ENCODE assay signal across 8 mouse cellular contexts in the genomic region with DNA sequence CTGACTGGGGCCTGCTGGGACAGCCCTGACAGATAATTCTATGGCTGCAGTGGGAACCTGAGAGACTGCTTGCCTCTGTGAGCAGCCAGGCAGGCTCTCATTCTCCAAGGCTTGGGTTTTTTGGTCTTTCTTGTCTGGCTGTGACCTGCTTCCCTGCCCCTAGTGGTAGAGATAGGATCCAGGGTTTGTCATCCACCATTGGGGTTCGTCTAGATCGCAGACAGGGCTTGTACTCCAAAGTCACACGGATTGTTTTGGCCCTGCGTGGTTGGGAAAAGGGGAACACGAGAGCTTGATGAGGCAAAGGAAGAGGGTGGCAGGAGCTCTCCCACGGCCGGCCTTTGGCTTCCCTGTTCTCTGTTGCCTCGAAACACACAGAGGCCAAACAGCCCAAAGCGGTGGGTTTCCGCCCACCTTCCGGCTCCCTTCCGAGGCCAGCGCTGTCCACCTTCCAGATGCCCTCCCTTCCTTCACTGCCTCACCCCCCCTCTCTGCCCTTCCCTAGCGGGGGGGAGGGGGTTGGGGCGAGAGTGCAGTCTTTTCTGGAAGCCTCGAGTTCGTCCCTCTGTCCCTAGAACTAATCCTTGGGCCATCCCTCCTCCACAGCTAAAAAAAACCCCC. TPM values are rescaled to one million over a fixed set of nuclear protein-coding genes. Genes with fewer than 3 reads are reported as not detected.
DNase-seq lines count a peak whose midpoint lies in the region; ATAC-seq and TF ChIP-seq lines count a peak whose summit lies in the region.

No protein-coding gene starts in this region.

- no peak for DNase-seq in forebrain, postnatal 0 days
- DNase-seq in forebrain, embryonic 11.5 days (ENCODE audit: low spot score) = no peak
- DNase-seq in testis, postnatal 10 days (ENCODE audit: low spot score) = peak; percentile 45
- DNase-seq in testis, postnatal 14 days (ENCODE audit: low spot score) = no peak
- DNase-seq in kidney, postnatal 0 days (ENCODE audit: low spot score) = peak; percentile 69
- no peak for DNase-seq in stomach, postnatal 0 days (ENCODE audit: low spot score)
- DNase-seq in left cerebral cortex, postnatal 25 days (ENCODE audit: low spot score in 2 of 2) = no peak
- no peak for DNase-seq in right cerebral cortex, adult 2 months (ENCODE audit: low spot score in 2 of 2)

- peaks cover 41% of the 10 kb centered on the region for H3K36me3 ChIP-seq in forebrain, postnatal 0 days (ENCODE audit: insufficient read depth)
- H3K36me3 ChIP-seq in forebrain, embryonic 11.5 days (ENCODE audit: control insufficient read depth, insufficient read depth, low read length) = peaks cover 4% of the 10 kb centered on the region; the same call in 1 of the 2 replicates
- peaks cover 11% of the 10 kb centered on the region for H3K36me3 ChIP-seq in kidney, postnatal 0 days (ENCODE audit: insufficient read depth, low read length)
- H3K36me3 ChIP-seq in stomach, postnatal 0 days (ENCODE audit: control insufficient read depth, insufficient read depth, low read length) = peaks cover 7% of the 10 kb centered on the region; the same call in 1 of the 2 replicates

- no peaks in the 10 kb centered on the region for H3K27me3 ChIP-seq in forebrain, postnatal 0 days (ENCODE audit: insufficient read depth, low read length)
- H3K27me3 ChIP-seq in forebrain, embryonic 11.5 days (ENCODE audit: control insufficient read depth, insufficient read depth, low read length) = no peaks in the 10 kb centered on the region
- H3K27me3 ChIP-seq in kidney, postnatal 0 days (ENCODE audit: insufficient read depth, low read length) = no peaks in the 10 kb centered on the region
- H3K27me3 ChIP-seq in stomach, postnatal 0 days (ENCODE audit: control insufficient read depth, insufficient read depth, low read length) = no peaks in the 10 kb centered on the region

- intact Hi-C loops in left cerebral cortex, postnatal 25 days (cut with DNase I) = no loop called here

- H3K4me2 ChIP-seq in forebrain, postnatal 0 days (ENCODE audit: low read depth) = no peak overlapping the region
- no peak overlapping the region for H3K4me2 ChIP-seq in forebrain, embryonic 11.5 days (ENCODE audit: low read depth, low read length, severe bottlenecking)
- no peak overlapping the region for H3K4me2 ChIP-seq in kidney, postnatal 0 days (ENCODE audit: low read length)
- no peak overlapping the region for H3K4me2 ChIP-seq in stomach, postnatal 0 days (replicated peaks; ENCODE audit: low read depth)

- no peak for TF ChIP-seq EP300 in stomach, postnatal 0 days (optimal IDR thresholded peaks at IDR 0.05)

- peak; percentile 60 for TF ChIP-seq CTCF in forebrain, postnatal 0 days (IDR thresholded peaks at IDR 0.05; ENCODE audit: low read depth)
- TF ChIP-seq CTCF in kidney, postnatal 0 days (IDR thresholded peaks at IDR 0.05; ENCODE audit: low read depth) = peak; percentile 63
- TF ChIP-seq CTCF in stomach, postnatal 0 days (IDR thresholded peaks at IDR 0.05; ENCODE audit: low read depth) = peak; percentile 64

- peak overlapping the region; percentile 54; the same call in 1 of the 2 replicates for H3K27ac ChIP-seq in forebrain, postnatal 0 days (ENCODE audit: low read depth, low read length)
- H3K27ac ChIP-seq in forebrain, embryonic 11.5 days (ENCODE audit: low read depth, low read length) = no peak overlapping the region
- peak overlapping the region; percentile 88 for H3K27ac ChIP-seq in kidney, postnatal 0 days
- peak overlapping the region; percentile 67; the same call in 1 of the 2 replicates for H3K27ac ChIP-seq in stomach, postnatal 0 days (replicated peaks)

- peaks cover 9% of the 10 kb centered on the region for H3K4me1 ChIP-seq in forebrain, postnatal 0 days (ENCODE audit: insufficient read depth)
- H3K4me1 ChIP-seq in forebrain, embryonic 11.5 days (replicated peaks; ENCODE audit: control insufficient read depth, insufficient read depth, low read length) = peaks cover 11% of the 10 kb centered on the region; the same call in 1 of the 2 replicates
- peaks cover 55% of the 10 kb centered on the region for H3K4me1 ChIP-seq in kidney, postnatal 0 days (replicated peaks; ENCODE audit: insufficient read depth, low read length)
- H3K4me1 ChIP-seq in stomach, postnatal 0 days (replicated peaks; ENCODE audit: control insufficient read depth, insufficient read depth) = peaks cover 43% of the 10 kb centered on the region

- WGBS in forebrain, postnatal 0 days = 33% methylated on average over 17 of the region's 17 CpGs
- WGBS in forebrain, embryonic 11.5 days = 30% methylated on average over 17 of the region's 17 CpGs
- 15% methylated on average over 17 of the region's 17 CpGs for WGBS in kidney, postnatal 0 days
- 49% methylated on average over 17 of the region's 17 CpGs for WGBS in stomach, postnatal 0 days

- ATAC-seq in forebrain, postnatal 0 days = peak; percentile 49; the same call in 1 of the 2 replicates
- ATAC-seq in forebrain, embryonic 11.5 days (replicated peaks; ENCODE audit: low FRiP score) = no peak
- ATAC-seq in kidney, postnatal 0 days (replicated peaks; ENCODE audit: low FRiP score, low read depth) = no peak
- no peak for ATAC-seq in stomach, postnatal 0 days (ENCODE audit: low FRiP score, low TSS enrichment)

- no peak overlapping the region for H3K9ac ChIP-seq in forebrain, postnatal 0 days
- H3K9ac ChIP-seq in forebrain, embryonic 11.5 days (ENCODE audit: low read length) = no peak overlapping the region
- no peak overlapping the region for H3K9ac ChIP-seq in kidney, postnatal 0 days (ENCODE audit: low read depth, low read length)
- H3K9ac ChIP-seq in stomach, postnatal 0 days (ENCODE audit: low read length) = no peak overlapping the region

- H3K9me3 ChIP-seq in forebrain, postnatal 0 days (ENCODE audit: low read length) = no peaks in the 10 kb centered on the region
- no peaks in the 10 kb centered on the region for H3K9me3 ChIP-seq in forebrain, embryonic 11.5 days (ENCODE audit: control insufficient read depth, low read length)
- H3K9me3 ChIP-seq in kidney, postnatal 0 days (replicated peaks; ENCODE audit: low read length) = no peaks in the 10 kb centered on the region
- H3K9me3 ChIP-seq in stomach, postnatal 0 days (ENCODE audit: control insufficient read depth, low read length) = no peaks in the 10 kb centered on the region

- H3K4me3 ChIP-seq in forebrain, postnatal 0 days (ENCODE audit: low read depth, low read length) = no peak overlapping the region
- H3K4me3 ChIP-seq in forebrain, embryonic 11.5 days (ENCODE audit: low read depth, low read length) = no peak overlapping the region
- no peak overlapping the region for H3K4me3 ChIP-seq in kidney, postnatal 0 days (replicated peaks; ENCODE audit: low read depth, low read length)
- no peak overlapping the region for H3K4me3 ChIP-seq in stomach, postnatal 0 days (ENCODE audit: low read depth, low read length)

RNA-seq across cellular contexts. Expression of a gene that starts 18.5 kb away (rescaled TPM):
- 68.6 and 76.5 TPM in 2 replicates for total RNA-seq in forebrain, postnatal 0 days (2014; rRNA removed)
- polyA plus RNA-seq in forebrain, postnatal 0 days (2015; fragmentation: Nextera tagmentation; extraction: Ambion mirVana) = 25.9 and 28.2 TPM in 2 replicates
- 30.7 and 39.5 TPM in 2 replicates for polyA plus RNA-seq in forebrain, embryonic 11.5 days (2014; fragmentation: Nextera tagmentation; extraction: Ambion mirVana)
- 27.8 and 30.5 TPM in 2 replicates for polyA plus RNA-seq in kidney, postnatal 0 days (2015; fragmentation: Nextera tagmentation; extraction: Ambion mirVana)
- 15.1 and 16.4 TPM in 2 replicates for polyA plus RNA-seq in stomach, postnatal 0 days (2015; fragmentation: Nextera tagmentation; extraction: Ambion mirVana)
- 100 to 1,000 TPM; 114 to 116 TPM for total RNA-seq in left cerebral cortex, postnatal 25 days (2021)

Comparison
In these comparisons a context has a peak if more than half of its experiments do, and no peak if none do; other contexts are left out.
1. DNase-seq: peak in testis, postnatal 10 days (single experiment) and kidney, postnatal 0 days (single experiment); none in forebrain, postnatal 0 days (single experiment), forebrain, embryonic 11.5 days (single experiment), testis, postnatal 14 days (single experiment), stomach, postnatal 0 days (single experiment), left cerebral cortex, postnatal 25 days (0 of 2) and right cerebral cortex, adult 2 months (0 of 2).
2. Peak in every context shown above with its lines, with median percentiles within 50 percentile points of each other: CTCF ChIP-seq.